Mouse (Mus musculus) yolk sac, embryonic 10.5 days (tissue): ENCODE measurements around the gene 4933436I01Rik.

Experiments
- DNase-seq: peaks from one replicate; pipeline ENCODE4 v3.0.0-alpha.2; 2017; ENCODE audit warnings: low spot score

The 4933436I01Rik gene

GRCm38 (mm10) chrX:67921350-67921749 is at the start of gene 4933436I01Rik:
Gene 4933436I01Rik (minus strand): TSS chrX:67921450.
- no peak for DNase-seq

GRCm38 (mm10) chrX:67924769-67925470 is 3.7 kb upstream of the 4933436I01Rik start:
- no peak for DNase-seq

DNA sequence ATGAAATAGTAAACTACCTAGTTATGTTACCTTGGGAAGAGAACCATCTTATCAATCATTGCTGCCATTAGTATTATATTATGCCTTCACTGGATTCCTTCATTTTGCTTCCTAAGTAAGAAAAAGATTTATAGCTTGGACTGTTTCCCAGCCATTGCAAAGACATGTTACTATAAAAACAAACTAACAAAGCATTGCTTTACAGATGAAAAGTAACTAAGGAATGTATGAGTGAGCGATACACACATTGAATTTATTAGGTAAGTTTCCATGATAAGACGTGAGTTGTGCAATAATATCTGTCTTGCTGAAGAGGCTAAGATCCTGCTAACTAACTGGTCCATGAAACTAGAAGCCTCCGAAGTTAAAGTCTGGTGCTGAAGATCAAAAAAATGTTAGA is 37.8 kb downstream of the 4933436I01Rik start:
- no peak for DNase-seq
